ENCODE assay signal across 22 mouse cellular contexts in genomic region chr9:102413631-102414030, GRCm38 (mm10). TPM values are rescaled to one million over a fixed set of nuclear protein-coding genes. Genes with fewer than 3 reads are reported as not detected.
DNase-seq lines count a peak whose midpoint lies in the region; TF ChIP-seq lines count a peak whose summit lies in the region.
"Had no signal": no experiment of that assay in that cellular context is flagged by ENCODE, and none has a peak within 500 bp of the region (broad histone marks: within the 10 kb centered on the region; RNA-seq: fewer than 3 reads in every experiment).

No protein-coding gene starts in this region.

- DNase-seq in layer of hippocampus, adult 2 months (ENCODE audit: low spot score in 2 of 2), result no peak
- no peak for DNase-seq in layer of hippocampus, adult 9-10 months (ENCODE audit: low spot score)
- DNase-seq in testis, postnatal 10 days (ENCODE audit: low spot score), result no peak
- DNase-seq in R1 (ENCODE audit: low read depth, low spot score), result peak; percentile 57
- DNase-seq in thymus, adult 18-20 months, result no peak
- no peak for DNase-seq in urinary bladder, postnatal 36 days (ENCODE audit: low spot score in 2 of 2)
- DNase-seq: adrenal gland, adult 8-10 months; cerebellum, adult 9-10 months; heart, adult 18-20 months; left cerebral cortex, postnatal 4 days; liver, embryonic 13.5 days; lung, postnatal 10 days; right cerebral cortex, adult 18-20 months had no signal

- no peaks in the 10 kb centered on the region for H3K36me3 ChIP-seq in testis, adult 2 months (ENCODE audit: control insufficient read depth, insufficient read depth, low read length)
- H3K36me3 ChIP-seq: embryonic facial prominence, embryonic 10.5 days; forebrain, embryonic 12.5 days; G1E; intestine, embryonic 15.5 days; liver, embryonic 13.5 days; midbrain, embryonic 12.5 days; neural tube, embryonic 13.5 days had no signal

- no peak for TF ChIP-seq POLR2A in testis, adult 2 months (IDR thresholded peaks at IDR 0.05; ENCODE audit: control insufficient read depth, low read depth, low read length)

- TF ChIP-seq CTCF in layer of hippocampus, adult 2 months (conservative IDR thresholded peaks at IDR 0.05), result peak; percentile 52
- peak; percentile 70; the same call in 1 of the 2 replicates for TF ChIP-seq CTCF in testis, adult 2 months (IDR thresholded peaks at IDR 0.05; ENCODE audit: control insufficient read depth, insufficient read depth, insufficient replicate concordance, low read depth, low read length)

- H3K4me3 ChIP-seq in layer of hippocampus, adult 2 months, result no peak overlapping the region
- H3K4me3 ChIP-seq in testis, adult 2 months (ENCODE audit: control insufficient read depth, low read depth, low read length), result no peak overlapping the region
- H3K4me3 ChIP-seq: embryonic facial prominence, embryonic 10.5 days; forebrain, embryonic 12.5 days; intestine, embryonic 15.5 days; liver, embryonic 13.5 days; midbrain, embryonic 12.5 days; neural tube, embryonic 13.5 days had no signal

- no peak overlapping the region for H3K27ac ChIP-seq in layer of hippocampus, adult 2 months
- H3K27ac ChIP-seq in testis, adult 2 months (ENCODE audit: control insufficient read depth, insufficient read depth, low read depth, low read length), result no peak overlapping the region
- H3K27ac ChIP-seq: embryonic facial prominence, embryonic 10.5 days; forebrain, embryonic 12.5 days; intestine, embryonic 15.5 days; liver, embryonic 13.5 days; midbrain, embryonic 12.5 days; neural tube, embryonic 13.5 days had no signal

- no peaks in the 10 kb centered on the region for H3K4me1 ChIP-seq in testis, adult 2 months (ENCODE audit: control insufficient read depth, insufficient read depth, low read length)
- H3K4me1 ChIP-seq: embryonic facial prominence, embryonic 10.5 days; forebrain, embryonic 12.5 days; intestine, embryonic 15.5 days; liver, embryonic 13.5 days; midbrain, embryonic 12.5 days; neural tube, embryonic 13.5 days had no signal

- H3K27me3 ChIP-seq in testis, adult 2 months (ENCODE audit: control insufficient read depth, insufficient read depth, low read length), result no peaks in the 10 kb centered on the region
- H3K27me3 ChIP-seq: intestine, embryonic 15.5 days; liver, embryonic 13.5 days; neural tube, embryonic 13.5 days had no signal

RNA-seq across cellular contexts. Expression of gene Ephb1, which starts 59.1 kb away (rescaled TPM):
- total RNA-seq in layer of hippocampus, adult 2 months (2021), result 10 to 100 TPM; 23.5 to 26.3 TPM
- polyA plus RNA-seq in testis, adult 2 months (2012; rRNA removed), result 3.0 and 3.7 TPM in 2 replicates
- total RNA-seq: common myeloid progenitor, adult 5-6 weeks; megakaryocyte progenitor cell, adult 5-6 weeks had no signal
- polyA plus RNA-seq: G1E had no signal
